Mouse (Mus musculus): ENCODE data around the gene Kcne1. TPM values are rescaled to one million over a fixed set of nuclear protein-coding genes. Genes with fewer than 3 reads are reported as not detected.

Kcne1 gene
- not detected in 4 replicates for total RNA-seq (2023)

DNA sequence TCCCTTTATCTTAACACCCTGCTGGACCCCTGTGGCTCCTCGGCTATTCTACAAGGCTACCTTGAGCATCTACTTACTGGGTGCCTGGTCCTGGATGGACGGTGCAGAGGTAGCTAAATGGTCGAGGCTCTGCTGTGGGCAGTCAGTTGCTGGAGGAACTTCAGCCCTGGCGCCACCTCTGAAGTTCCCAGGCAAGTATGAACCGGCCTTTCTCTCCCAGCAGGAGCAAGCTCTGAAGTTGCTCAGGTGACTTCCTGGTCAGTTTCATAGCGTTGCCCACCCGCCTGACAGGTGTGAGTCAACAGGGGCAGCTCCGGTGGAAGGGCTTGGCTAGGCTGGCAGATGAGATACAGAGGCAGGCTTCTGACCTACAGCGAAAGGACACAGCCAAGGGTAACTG lies at the start of gene Kcne1:
Gene Kcne1, minus strand, starts transcription at position 240 of the 400 bp plus-strand sequence.

GRCm38 (mm10) chr16:92321341-92321740 lies 37.9 kb downstream of the Kcne1 start, which contains the start of gene Fam243:
TSS of gene Fam243 (minus strand) at chr16:92321441.

DNA sequence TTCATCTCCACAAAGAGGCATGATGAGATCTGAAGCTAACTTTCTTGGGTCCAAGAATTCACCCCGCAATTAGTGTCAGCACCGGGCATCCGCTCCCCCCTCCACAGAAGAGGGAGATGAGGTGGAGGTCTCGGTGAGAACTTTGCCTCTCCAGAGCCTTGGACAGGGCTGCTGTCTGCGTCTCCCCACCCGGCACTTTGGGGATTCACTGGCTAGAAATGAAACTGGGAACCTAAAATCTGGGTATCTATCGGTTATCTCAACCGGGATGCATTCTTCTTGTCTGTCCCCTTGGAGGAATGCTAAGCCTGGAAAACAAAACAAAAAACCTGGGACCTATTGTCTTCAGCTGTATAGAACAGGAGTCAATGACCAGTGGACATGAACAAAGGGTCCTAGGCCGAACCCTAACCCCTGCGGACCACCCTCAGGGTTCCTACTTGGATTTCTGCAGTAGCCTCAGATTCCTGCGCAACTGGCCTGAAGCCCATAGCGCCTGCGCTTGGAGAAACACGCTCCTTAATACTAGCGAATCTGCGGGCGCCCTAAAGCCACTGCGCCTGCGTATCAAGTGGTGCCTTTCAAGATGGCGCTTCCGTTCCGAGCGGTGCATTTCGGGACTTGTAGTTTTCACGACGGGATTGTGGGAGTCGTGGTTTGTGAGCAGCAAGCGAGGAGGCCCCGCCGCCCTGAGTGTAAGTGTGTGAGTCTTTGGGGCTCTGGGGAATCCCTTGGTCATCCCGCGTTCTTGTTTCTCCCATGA lies 58.4 kb downstream of the Kcne1 start, which contains the start of gene Smim11:
Gene Smim11, plus strand, starts transcription at position 638 of the 763 bp plus-strand sequence.

Other genes with a start within 250 kb of the Kcne1 start
- not detected in 4 replicates for gene Kcne2, start 67.1 kb downstream of the Kcne1 start, total RNA-seq (2023)
- gene Smim11, start 58.2 kb downstream of the Kcne1 start, total RNA-seq (2023): 16.0 to 25.4 TPM (median 24.3 TPM) in 4 replicates
- gene Fam243, start 38.0 kb downstream of the Kcne1 start, total RNA-seq (2023): not detected in 4 replicates
- gene Rcan1, start 111.4 kb upstream of the Kcne1 start, total RNA-seq (2023): 5.7 to 8.5 TPM (median 8.3 TPM) in 4 replicates
- gene Clic6, start 126.3 kb upstream of the Kcne1 start, total RNA-seq (2023): not detected in 4 replicates

All from B cell, adult 62 days (primary cell).